Mouse (Mus musculus): Measurements from ENCODE around the gene Hist1h4c.
"Not testable (repeated sequence)": the region's sequence is repeated elsewhere in the genome, so short reads cannot be mapped to it uniquely, and the experiment has no call there.

The Hist1h4c gene

DNA sequence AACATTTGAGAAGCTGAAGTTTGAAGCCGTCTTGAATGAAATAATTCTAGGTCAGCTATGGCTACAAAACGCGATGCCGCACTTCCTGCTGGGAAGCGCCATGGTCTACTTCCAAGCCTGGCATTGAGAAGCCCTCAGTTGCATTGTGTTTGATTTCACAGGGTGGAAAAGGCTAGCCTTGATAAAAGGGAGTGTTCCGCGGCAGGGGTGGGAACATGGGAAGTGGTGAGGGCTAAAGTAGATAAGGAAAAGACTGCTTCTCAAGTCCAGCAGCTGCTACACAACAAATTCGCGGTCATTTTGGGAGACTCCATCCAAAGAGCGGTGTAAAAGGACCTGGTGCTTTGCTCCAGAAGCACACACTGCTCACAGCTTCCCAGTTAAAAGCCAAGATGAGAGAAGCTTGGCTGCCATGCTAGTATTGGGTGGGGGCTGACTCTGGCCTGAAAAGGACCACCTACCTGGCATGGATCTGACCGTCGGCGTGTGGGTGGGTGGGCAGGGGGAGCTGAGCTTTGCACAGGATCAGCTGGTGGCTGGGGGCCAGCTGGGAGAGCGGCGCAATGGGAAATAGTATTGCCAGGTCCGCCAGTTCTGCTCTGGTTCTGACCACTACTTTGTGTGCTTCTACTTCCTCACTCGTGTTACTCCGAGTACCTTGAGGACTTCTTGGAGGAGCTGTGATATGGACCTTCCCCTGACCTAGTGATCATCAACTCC, 30.4 kb upstream of the Hist1h4c start:
- no peak for DNase-seq

DNA sequence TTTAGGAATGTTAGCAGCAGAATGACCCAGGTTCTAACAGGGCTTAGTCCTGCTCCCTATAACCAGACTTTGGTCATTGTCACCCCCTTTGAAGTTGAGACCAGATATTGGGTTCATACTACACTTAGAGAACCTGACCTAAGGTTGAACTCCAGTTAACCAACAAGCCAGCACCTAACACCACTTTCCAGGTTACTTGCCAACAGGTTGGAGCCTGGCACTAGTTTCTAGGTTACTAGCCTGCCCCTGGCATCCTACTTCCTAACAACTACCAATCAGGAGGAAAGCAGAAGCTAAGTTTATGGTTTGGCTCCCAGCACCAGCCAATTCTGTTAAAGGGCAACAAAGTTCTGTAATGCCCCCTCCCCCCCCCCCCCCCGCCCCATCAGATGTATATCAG, 27.0 kb upstream of the Hist1h4c start:
- no peak for DNase-seq

DNA sequence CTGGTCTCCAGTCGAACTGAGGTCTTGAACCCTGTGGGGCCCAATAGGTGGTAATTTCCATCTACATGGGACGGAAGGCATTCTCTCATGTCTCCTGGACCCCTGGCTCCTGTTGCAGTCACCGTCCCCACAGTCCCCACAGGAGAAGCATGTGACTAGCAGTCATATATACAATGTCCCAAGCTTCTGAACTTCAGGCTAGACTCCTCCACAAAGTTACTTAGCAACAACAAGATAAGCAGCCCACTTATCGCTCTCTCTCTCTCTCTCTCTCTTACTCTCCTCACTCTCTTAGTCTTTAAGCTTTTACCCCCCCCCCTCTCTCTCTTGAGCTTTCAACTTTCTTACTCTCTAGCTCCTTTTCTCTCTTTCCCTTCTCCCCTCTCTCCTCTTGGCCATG, 26.0 kb upstream of the Hist1h4c start:
- no peak for DNase-seq

DNA sequence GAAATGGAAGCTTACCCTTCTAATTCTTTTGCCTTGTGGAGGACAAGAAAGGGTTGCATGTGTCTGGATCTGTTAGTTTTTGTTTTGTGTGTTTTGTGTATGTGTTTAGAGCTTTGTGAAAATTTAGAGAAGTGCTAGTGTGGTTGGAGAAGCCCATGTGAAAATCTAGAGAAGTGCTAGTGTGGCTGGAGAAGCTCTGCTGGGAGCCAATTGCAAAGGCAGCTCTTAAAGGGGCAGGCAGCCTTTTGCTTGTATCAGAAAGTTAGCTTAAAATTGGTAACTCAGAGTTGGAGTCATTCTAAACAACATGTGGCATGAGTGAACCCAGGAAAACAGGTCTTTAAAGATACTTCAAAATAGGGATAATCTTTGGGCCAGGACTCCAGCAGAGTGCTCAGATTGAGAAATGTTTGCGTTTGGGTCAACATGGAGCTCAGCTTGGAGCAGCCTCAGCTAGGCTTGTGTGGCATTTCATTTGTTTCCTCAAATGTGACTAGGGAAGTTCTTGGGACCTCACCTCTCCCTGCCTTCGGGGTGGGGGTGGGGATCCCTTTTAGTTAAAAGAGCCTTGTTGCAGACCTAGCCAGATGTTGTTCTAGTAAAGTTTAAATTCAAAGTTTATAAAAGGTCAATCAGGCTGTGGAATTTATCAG, 19.5 kb upstream of the Hist1h4c start:
- DNase-seq = not testable (repeated sequence)

DNA sequence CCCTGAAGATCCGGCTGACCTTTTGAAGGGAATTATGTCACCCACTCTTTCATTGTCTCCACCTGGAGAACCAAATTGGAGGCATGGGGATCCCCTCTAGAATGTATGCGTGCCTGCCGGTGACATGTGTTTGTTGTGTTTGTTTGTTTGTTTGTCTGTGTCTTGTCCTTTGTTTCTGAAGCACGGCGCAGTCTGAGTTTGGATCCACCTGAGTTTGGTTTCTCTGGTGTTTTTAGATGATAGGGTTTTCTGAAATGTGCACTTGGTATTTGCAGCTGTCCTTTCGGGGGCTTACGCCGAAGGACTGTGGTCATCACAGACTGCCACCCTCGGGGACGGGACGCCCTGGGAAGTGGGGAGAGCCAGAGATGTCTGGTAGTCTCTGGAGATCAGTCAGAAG, 18.9 kb upstream of the Hist1h4c start:
- DNase-seq = no peak

DNA sequence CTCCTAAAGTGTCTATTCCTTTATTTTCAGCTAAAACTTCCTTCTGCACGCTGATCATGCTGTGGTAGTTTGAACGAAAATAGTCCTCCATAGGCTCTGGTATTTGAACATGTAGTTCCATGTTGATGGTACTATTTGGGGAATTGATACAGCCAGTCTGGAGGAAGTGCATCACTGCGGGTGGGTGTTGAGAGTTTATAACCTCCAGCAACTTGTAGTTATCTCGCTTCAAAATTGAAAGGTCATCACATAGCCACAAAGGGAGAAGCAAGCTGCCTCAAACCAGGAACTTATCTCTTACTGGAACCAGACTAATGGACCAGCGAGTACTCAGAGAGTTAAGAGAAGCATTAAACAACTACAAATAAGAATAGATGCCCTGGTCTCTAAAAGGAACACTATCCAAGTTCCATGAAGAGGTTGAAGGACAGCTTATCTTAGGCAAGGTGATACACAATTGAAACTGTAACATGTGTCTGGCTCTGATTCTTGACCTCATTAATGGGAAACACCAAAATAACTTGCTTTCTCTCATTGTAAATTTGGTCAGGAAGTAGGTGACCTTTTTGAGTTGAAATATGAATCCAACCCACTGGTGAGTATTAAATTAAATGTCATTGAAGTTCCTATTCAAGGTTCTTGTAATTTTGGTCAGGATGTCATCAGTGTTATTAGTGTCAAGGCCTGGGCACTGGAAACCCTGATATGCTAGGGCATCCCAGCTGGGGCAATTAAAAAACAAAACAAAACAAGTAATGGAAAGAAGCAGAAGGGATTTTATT, 18.2 kb upstream of the Hist1h4c start:
- DNase-seq = no peak

DNA sequence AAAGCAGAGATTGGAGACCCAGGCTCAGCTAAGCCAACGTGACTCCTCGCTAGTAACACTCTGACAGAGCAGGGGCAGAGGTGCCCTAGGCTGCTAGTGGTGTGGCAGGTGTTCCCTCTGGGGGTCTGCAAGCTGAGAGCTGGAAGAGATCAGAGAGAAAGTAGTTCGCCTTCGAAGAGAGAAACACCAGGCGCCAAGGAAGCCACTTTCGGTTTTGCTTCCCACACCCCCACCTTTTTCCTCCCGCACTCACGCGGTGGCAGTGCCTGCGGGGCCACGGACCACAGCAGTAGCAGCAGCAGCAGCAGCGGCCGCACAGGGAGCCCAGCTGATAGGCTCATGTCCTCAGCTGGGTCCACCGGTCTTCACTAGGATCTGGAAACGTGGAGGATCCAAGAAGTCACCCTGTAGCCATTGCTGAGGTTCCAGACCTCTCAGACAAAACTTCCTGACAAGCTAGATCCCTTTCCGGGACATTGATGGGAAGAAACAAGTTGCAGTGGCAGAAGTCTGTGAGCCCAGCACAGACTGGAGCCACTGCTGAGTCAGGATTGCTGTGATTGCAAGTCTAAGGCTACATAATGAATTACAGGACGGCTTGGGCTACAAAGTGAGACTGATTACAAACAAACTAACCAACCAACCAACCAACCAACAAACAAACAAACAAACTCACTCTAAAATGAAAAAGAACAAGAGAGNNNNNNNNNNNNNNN, 12.3 kb upstream of the Hist1h4c start, which contains the start of gene Hfe:
Gene Hfe, minus strand, starts transcription at position 481 of the 716 bp plus-strand sequence.
- no peak for DNase-seq

DNA sequence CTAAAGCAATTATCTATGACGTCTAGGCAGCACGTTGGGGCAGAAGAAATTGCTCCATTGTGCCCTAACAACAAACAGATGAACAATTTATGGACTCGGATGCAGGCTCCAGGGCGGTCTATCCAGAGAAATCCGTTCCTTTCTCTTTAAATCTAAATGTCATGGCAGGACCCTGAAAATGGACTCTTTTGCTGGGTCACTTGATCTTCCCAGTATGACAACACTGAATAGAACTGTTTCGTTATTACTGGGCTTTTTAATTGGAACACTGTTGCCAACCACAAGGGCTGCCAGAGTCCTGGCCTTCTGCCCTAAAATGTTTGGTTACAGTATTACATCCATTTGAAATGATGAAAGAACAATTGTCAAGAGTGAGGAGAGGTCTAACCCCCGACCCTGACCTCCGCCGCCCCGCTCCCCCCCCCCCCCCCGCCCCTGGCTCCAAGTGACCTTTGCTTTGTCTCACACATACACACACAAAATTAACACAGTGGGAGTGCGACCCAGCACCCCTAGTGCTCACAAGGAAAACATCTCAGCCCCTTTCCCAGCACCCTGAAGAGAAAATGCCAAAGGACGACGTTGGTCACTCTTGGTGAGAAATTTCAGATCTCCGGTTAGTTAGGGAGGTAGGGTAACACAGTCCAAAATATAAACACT, 11.6 kb upstream of the Hist1h4c start:
- no peak for DNase-seq

DNA sequence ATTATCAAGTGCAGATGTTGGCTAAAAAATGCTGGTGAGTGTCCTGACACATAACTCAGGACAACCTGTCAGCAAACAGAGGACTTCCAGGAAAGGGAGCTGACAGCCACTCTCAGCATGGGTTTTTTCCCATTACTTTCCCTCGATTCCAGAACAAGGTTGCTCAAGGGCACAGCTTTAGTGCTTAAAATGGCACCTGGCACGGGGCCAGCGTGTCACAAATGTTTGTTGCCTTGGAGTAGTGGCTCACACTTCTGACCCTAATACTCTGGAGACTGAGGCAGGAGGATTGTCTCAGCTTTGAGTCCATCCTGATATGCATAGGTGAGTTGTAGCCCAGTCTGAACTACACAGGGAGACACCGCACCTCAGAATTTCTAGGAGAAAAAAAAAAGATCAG, 10.4 kb upstream of the Hist1h4c start:
- no peak for DNase-seq

DNA sequence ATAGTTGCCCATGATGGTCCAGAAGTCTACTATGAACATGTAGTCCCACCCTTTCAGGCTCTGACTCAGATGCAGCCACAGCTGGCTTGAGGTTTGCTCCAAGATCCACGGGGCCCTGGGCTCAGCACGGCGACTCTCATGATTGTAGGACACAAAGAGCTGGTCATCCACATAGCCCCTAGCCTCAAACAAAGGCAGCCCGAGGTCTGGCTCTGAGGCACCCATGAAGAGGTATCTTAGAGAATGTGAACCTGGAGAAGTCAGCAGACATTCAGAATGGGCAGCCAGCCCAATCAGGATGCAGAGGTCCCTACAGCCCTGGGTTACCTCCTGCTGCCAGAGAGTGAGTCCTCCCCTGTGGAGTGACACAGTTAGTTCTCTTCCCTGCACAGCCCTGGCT, 9.8 kb upstream of the Hist1h4c start:
- no peak for DNase-seq

DNA sequence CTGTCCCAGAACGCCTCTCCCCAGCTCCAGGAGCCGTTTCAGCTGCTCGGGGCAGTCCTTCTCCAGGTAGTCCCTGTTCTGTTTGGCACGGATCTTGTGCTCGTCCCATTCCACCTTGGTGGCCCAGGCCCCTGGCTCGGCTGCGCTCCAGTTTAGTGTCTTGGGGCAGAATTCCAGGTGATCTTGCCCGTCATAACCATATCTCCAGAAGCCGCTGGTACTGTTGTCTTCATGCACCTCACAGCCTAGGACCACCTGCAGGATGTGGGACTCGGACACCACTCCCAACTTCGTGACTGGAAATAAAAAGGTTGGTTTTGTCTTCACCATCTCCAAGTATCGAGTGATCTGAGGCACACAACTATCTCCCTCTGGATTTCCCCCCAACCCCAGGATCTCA, 8.5 kb upstream of the Hist1h4c start:
- no peak for DNase-seq

DNA sequence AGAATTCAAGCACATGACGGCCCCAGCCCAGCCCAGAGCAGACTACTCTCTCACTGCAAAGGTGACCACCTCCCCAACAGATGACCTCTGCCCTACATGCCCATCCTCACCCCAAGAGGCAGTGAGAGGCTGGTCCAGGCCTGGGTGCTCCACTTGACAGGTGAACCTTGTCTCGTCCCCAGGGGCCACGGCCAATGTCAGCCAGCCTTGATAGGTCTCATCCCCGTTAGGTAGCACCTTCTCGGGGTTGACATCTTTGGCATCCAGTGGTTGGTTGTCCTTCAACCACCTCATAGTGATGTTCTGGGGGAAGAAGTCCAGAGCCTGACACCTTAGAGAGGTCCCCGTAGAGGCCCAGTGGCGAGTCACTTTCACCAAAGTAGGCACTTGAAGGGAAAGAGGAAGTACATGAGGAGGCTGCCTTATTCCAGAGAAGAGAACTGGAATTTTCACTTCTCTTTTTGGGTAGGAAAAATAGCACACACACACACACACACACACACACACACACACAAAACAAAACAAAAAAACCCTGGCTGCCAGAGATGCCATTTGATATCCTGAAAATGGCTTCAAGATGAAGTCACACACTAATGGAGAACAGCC, 7.6 kb upstream of the Hist1h4c start:
- DNase-seq = no peak

DNA sequence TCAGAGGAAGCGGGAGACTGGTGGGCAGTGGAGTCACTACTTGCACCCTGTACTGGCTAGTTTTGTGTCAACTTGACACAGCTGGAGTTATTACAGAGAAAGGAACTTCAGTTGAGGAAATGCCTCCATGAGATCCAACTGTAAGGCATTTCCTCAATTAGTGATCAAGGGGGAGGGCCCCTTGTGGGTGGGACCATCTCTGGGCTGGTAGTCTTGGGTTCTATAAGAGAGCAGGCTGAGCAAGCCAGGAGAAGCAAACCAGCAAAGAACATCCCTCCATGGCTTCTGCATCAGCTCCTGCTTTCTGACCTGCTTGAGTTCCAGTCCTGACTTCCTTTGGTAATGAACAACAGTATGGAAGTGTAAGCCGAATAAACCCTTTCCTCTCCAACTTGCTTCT, 4.5 kb upstream of the Hist1h4c start:
- DNase-seq = not testable (repeated sequence)

DNA sequence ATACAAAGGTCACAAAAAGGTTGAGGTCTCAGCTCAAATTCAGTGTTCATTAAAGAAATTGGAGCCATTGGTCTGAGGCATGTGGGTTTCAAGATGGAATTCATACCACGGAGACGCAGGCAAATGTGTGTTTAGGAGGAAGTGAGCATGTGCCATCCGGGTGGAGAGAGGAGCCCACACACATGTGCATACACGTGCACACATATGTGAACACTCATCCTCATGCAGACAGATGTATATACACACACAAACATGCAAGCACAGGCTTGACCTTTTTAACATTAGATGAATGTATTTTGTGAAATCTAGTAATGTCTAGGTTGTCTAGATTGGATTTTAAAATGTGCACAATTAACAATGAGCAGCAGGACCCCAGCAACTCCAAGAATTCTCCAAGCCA, 4.0 kb upstream of the Hist1h4c start:
- DNase-seq = no peak

DNA sequence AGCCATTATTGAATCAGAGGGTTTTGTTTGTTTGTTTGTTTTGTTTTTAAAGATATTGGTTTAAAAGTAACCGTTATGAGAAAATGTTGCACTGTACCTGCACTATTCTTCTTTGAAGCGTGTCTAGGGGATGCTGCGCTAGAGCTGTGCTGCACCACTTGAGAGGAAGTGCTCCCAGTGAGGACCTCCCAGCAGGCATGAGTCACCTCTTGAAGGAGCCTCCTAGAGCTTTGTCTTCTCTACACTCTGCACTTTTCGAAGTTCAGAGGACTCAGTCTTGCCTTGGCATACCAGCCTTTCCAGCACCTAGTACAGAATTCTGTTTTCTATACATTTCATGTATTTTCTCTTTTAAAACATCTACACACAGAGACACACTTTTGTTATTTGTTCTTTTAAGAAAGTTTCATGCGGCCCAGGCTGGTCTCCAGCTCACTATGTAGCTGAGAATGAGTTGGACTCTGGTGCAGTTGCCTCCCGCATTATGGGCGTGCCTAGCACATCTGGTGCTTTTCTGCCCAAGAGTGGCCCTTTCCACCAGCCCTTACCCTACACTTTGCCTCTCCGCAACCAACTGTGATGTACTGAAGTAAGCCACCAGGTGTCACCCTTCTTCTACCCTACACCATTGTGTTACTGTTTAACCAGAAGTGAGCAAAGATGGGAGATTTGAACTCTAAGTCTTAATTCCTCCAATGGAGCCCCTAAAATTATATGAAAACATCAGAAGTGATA, 2.7 kb upstream of the Hist1h4c start:
- peak; percentile 64 for DNase-seq

DNA sequence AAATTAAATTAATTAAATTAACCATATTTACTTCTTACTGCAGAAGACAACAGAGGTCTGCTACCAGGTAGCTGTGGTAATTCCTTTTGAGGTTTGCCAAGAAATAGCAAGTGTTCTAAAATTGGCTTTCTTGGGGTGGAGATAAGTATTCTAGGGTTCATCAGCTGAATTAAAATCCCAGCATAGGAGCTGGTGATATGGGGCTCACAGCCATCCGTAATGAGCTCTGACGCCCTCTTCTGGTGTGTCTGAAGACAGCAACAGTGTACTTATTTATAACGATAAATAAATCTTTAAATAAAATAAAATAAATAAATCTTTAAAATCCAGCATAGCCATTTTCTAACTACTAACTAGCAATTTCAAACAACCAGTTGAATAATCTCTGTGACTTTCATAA, 1.5 kb upstream of the Hist1h4c start:
- no peak for DNase-seq

DNA sequence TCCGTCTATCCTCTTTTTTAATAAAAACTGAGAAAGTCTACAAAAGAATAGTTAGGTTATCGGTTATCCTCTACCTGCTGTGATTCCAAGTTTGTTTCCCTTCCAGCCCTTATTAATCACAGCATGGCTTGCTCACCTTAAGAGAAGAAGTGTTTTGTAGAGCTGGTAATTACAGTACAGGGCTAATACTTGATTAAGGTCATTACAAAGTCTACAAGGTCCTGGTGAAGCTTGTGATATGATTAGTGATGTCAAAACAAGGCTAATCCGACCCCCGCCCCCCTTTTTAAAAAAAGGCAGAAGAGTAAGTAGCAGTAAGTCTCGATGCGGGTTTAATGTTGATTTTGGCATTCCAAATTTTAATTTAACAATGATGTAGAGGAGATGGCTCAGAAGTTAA, 742 bp upstream of the Hist1h4c start:
- DNase-seq = no peak

DNA sequence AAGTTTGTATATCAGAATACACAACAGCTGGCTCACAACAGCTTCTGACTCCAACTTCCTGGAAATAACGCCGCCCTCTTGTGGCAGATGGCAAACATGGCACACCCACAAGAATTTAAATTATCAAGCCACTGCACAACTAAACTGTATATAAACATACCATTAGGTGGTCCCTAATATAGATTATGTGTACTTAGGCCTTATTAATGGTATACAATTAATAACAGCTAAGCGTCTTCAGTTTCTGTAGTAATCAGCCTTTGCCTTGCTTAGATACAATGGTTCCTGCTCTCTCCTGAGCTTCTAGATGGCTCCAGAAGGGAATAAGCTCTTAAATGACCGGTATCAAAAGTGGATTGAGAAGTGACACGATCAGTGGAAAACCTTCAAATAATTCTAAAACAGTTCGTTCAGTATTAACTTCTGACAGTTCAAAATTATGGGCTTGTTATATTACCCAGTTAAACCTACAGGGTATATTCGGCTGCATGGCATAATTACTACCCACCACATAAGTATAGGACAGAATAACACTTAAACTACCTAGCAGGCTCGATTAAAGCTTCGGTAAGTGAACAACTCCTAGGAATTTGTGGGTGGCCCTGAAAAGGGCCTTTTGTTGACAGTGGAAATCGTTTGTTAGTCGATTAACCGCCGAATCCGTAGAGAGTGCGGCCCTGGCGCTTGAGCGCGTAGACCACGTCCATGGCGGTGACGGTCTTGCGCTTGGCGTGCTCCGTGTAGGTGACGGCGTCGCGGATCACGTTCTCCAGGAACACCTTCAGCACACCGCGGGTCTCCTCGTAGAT, 559 bp downstream of the Hist1h4c start:
- DNase-seq = no peak

DNA sequence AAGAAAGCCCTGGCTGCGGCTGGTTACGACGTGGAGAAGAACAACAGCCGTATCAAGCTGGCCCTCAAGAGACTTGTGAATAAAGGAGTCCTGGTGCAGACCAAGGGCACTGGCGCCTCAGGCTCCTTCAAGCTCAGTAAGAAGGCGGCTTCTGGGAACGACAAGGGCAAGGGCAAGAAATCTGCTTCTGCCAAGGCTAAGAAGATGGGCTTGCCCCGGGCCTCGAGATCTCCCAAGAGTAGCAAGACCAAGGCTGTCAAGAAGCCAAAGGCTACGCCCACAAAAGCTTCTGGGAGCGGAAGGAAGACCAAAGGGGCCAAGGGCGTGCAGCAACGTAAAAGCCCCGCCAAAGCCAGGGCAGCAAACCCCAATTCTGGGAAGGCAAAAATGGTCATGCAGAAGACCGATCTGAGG, 2.2 kb downstream of the Hist1h4c start:
- no peak for DNase-seq

DNA sequence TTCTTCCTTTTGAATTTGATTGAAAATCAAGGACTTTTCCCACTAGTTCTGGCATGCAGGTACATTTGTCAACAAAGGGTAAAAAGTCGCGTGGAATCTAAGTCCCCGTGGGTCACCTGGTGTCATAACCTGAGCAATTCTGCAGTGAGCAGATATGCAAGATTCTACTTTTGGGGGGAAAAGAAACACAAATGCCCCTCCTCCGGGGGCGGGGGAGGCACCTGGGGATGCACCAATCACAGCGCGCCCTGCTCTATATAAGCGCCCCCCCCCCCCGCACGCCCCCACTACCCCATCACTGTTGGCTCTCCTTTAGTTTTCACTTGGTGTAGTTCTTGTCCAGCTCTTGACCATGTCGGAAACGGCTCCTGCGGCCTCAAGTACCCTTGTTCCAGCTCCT, 2.7 kb downstream of the Hist1h4c start, which contains the start of gene Hist1h1t:
Gene Hist1h1t, plus strand, starts transcription at position 301 of the 400 bp plus-strand sequence.
- DNase-seq = no peak

DNA sequence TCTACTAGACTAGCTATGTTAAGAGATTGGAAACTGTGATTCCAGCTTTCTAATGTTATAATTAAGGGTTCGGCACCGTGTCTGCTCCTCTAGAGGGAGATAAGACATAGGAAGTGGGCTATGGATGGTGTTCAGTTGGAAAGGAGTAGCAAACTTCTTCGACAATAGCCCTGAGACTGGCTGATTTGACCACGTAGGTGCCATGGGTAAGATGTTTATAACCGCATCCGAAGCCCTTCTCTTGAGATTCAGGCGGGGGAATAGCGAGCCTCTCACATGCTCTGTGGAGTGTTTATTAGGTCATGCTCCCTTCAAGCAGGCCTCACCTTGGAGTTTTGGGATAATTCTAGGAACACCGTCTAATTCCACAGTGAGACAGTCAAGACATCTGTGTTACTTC, 3.3 kb downstream of the Hist1h4c start:
- no peak for DNase-seq

Data from cerebellum, adult 8-10 months (tissue).